Mouse (Mus musculus) heart, embryonic 15.5 days (tissue): ENCODE data around the gene Trpd52l3. TPM values are rescaled to one million over a fixed set of nuclear protein-coding genes. Genes with fewer than 3 reads are reported as not detected.

ENCODE experiments used
- ATAC-seq: fragments of 200-750 bp; cut with Nextera tagmentation; replicated peaks from 2 replicates; pipeline ENCODE4 v1.8.0; 2017; ENCODE audit warnings: low read depth, moderate TSS enrichment; ENCODE audit not compliant: insufficient number of reproducible peaks, insufficient read depth, low FRiP score
- H3K27ac ChIP-seq: fragments of 300-500 bp; sonication (generic); 2 replicates; pipeline ENCODE4 v1.5.1; 2015; ENCODE audit warnings: mild to moderate bottlenecking, inconsistent platforms
- H3K27me3 ChIP-seq: fragments of 300-500 bp; sonication (generic); 2 replicates; pipeline ENCODE4 v1.6.1; 2015; ENCODE audit warnings: inconsistent platforms
- H3K36me3 ChIP-seq: fragments of 300-500 bp; sonication (generic); 2 replicates; pipeline ENCODE4 v1.6.1; 2015; ENCODE audit warnings: mild to moderate bottlenecking, inconsistent platforms
- H3K4me1 ChIP-seq: fragments of 300-500 bp; sonication (generic); replicated peaks from 2 replicates; pipeline ENCODE4 v1.6.1; 2015; ENCODE audit warnings: inconsistent platforms
- H3K4me2 ChIP-seq: fragments of 300-500 bp; sonication (generic); 2 replicates; pipeline ENCODE4 v1.6.1; 2015; ENCODE audit warnings: inconsistent platforms, mild to moderate bottlenecking, moderate library complexity
- H3K4me3 ChIP-seq: fragments of 300-500 bp; sonication (generic); 2 replicates; pipeline ENCODE4 v1.5.1; 2015; ENCODE audit warnings: mild to moderate bottlenecking, inconsistent platforms
- H3K9ac ChIP-seq: fragments of 300-500 bp; sonication (generic); 2 replicates; pipeline ENCODE4 v1.6.1; 2015; ENCODE audit warnings: mild to moderate bottlenecking, inconsistent platforms
- H3K9me3 ChIP-seq: fragments of 300-500 bp; sonication (generic); replicated peaks from 2 replicates; pipeline ENCODE4 v1.6.1; 2016; ENCODE audit warnings: inconsistent platforms
- WGBS: fragments of 180-500 bp; shearing (Covaris S2); methylation state at CpG from one replicate; pipeline ENCODE4 v1.1.7; 2015; ENCODE audit warnings: mixed read lengths; 5-methylcytosine and 5-hydroxymethylcytosine counted together
- polyA plus RNA-seq: library from polyadenylated mRNA; unstranded; fragments of >200 nt; fragmentation: Nextera tagmentation; extraction: Ambion mirVana; gene quantifications from 2 replicates; pipeline ENCODE4 v1.2.1, GENCODE M21; 2015

The Trpd52l3 gene
- polyA plus RNA-seq, 1 experiment from 2014 or later: not detected

DNA sequence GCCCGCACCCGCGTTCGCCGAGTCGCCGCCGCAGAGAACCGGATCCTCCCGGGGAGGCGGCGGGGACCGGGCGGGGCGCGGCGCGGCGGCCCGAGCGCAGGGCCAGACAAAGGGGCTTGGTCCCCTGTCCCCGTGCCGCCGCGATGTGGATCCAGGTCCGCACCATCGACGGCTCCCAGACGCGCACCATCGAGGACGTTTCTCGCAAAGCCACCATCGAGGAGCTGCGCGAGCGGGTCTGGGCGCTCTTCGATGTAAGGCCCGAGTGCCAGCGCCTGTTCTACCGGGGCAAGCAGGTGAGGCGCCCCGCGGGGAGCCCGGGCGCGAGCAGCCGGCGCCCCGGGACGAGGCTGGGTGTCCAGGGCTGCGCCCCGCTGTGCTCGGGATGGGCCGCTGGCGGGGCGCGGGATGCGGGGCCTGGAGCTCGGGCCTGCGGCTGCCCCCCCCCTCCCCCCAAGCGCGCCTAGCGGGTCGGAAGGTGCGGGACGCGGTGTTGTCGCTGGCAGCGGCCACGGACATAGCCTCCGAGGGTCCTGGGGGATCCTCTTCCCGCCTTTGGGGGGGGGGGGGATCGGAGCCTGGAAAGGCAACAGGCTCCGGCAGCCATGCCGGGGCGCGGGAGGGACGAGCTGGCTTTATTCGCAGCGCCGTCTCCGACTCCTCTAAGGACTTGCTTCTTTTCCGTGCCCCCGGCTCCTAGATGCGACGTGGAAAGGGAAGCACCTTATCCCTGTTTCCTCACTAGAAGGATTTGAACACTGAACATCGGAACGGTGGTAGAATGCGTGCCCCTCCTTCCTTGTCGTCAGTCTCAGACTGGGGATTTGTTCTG is 27.3 kb downstream of the Trpd52l3 start:
- Histone ChIP-seq H3K27ac (peak overlapping the region; percentile 90), H3K27me3 (no peaks in the 10 kb centered on the region), H3K4me2 (peak overlapping the region; percentile 90), H3K36me3 (no peaks in the 10 kb centered on the region), H3K4me1 (peaks cover 27% of the 10 kb centered on the region), H3K9me3 (no peaks in the 10 kb centered on the region), H3K4me3 (peak overlapping the region; percentile 97), H3K9ac (peak overlapping the region; percentile 99)
- WGBS: under 1% methylated on average over 90 of the region's 92 CpGs
- peak; percentile 40; the same call in 1 of the 2 replicates for ATAC-seq

DNA sequence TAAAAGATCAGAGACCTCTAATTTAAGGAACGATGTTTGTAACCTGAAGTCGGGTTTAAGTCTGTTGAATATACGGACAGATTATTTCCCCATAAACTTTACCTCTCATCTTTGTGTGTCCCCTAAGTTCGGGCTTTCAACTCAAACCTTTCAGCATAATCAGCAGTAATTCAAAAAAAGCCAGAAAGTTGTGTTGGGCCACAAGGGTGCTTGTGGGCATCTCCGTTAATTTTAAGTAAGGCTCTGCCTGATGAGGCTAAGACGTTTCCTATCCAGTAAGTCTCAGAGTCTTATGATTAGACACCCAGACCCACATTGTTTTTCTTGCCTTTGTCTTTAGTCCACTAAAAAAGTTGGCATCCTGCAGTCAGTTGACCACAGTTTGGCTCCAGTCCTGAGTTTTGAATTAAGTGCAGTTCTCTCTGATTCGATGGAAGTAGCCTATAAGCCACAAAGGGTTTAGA is 27.9 kb downstream of the Trpd52l3 start:
- H3K36me3 ChIP-seq: no peaks in the 10 kb centered on the region

DNA sequence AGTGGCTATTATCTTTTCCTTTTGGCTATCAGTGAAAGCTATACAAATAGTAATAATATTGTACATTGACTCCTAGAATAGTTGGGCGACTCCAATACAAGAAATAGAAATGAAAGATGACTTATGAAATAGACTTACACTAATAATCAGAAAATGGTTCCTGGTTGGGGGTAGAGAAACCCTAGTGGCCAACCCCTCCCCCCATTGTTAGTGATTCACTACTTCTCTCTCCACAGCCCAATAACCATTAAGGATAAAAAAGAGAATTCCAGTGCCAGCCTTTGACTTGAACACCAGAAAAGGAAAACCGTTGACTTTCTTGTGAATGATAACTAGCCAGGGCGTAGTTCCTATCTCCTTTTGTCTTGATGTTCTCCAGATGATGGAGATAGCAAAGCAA is 28.6 kb downstream of the Trpd52l3 start:
- Histone ChIP-seq H3K9me3 (no peaks in the 10 kb centered on the region), H3K4me2 (peak overlapping the region; percentile 90), H3K4me3 (peak overlapping the region; percentile 97), H3K27me3 (no peaks in the 10 kb centered on the region), H3K9ac (no peak overlapping the region), H3K36me3 (no peaks in the 10 kb centered on the region), H3K27ac (no peak overlapping the region), H3K4me1 (peaks cover 30% of the 10 kb centered on the region)
- 64% methylated on average over 3 of the region's 3 CpGs for WGBS
- ATAC-seq: no peak

More for the DNA sequence above, 27.9 kb downstream of the Trpd52l3 start:
- Histone ChIP-seq H3K27me3 (no peaks in the 10 kb centered on the region), H3K9me3 (no peaks in the 10 kb centered on the region), H3K9ac (peak overlapping the region; percentile 99), H3K4me1 (peaks cover 30% of the 10 kb centered on the region), H3K4me2 (peak overlapping the region; percentile 90), H3K27ac (peak overlapping the region; percentile 90), H3K4me3 (peak overlapping the region; percentile 97)
- no peak for ATAC-seq
- WGBS: 2% methylated on average over 7 of the region's 7 CpGs

DNA sequence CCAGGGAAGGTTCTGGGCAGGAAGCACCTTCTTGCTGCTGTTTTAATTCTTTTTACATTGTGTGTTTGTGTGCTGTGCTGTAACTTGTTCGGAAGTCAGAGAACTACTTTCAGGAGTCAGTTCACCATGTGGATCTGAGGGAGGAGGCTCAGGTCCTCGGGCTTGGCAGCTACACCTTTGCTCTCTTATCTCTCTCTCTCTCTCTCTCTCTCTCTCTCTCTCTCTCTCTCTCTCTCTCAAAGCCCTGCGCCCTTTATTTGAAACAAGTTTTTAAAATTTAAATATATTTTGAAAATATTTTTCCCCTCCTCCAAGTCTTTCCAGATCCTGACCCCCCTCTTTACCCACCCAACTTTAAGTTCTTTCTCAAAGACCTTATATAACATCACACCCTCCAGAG is 31.8 kb downstream of the Trpd52l3 start:
- H3K36me3 ChIP-seq: no peaks in the 10 kb centered on the region
- no peaks in the 10 kb centered on the region for H3K9me3 ChIP-seq
- H3K27me3 ChIP-seq: no peaks in the 10 kb centered on the region
- WGBS: 50% methylated on average over 3 of the region's 3 CpGs
- H3K9ac ChIP-seq: no peak overlapping the region
- no peak overlapping the region for H3K4me3 ChIP-seq
- no peak overlapping the region for H3K4me2 ChIP-seq
- no peak for ATAC-seq
- no peak overlapping the region for H3K27ac ChIP-seq
- peaks cover 27% of the 10 kb centered on the region for H3K4me1 ChIP-seq

DNA sequence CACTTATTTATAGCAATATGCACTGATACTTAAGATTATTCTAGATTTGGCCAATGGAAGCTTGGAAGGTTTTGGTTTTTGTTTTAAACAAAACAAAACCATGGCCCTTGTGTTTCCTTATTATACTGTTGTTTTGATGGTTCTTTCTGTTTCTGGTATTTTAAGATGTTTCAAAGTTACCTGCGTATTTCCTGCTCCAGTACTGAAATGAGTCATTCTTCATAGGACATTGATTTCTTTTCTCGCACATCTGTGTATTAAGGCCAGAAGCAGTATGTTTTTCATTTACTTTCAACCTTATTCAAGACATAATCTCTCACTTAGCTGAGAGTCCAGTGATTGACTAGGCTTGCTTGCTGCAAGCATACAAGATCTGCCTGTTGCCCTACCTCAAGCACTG is 40.1 kb downstream of the Trpd52l3 start:
- ATAC-seq: no peak
- H3K27me3 ChIP-seq: no peaks in the 10 kb centered on the region
- 97% methylated on average over 2 of the region's 2 CpGs for WGBS
- no peak overlapping the region for H3K27ac ChIP-seq
- peaks cover 35% of the 10 kb centered on the region for H3K36me3 ChIP-seq
- H3K4me3 ChIP-seq: no peak overlapping the region
- H3K9me3 ChIP-seq: no peaks in the 10 kb centered on the region
- no peak overlapping the region for H3K4me2 ChIP-seq
- H3K9ac ChIP-seq: no peak overlapping the region
- H3K4me1 ChIP-seq: 0 out of 2 replicates have a peak, but pooled peaks cover 3% of the 10 kb centered on the region

DNA sequence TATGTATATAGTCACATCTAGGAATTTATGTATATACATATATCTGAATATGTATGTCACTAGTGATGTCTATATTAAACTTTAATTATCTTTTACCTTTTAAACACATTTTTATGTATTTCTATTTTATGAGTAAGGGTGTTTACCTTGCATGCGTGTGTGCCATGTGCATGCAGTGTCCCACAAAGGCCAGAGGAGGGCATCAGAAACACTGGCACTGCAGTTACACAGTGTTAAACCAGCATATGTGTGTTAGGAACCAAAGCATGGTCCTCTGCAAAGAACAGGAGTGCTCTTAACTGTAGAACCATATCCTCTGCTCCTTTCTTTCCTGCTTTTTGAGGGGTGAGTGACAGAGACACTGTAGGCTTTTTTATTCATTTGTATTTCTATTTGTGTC is 41.0 kb downstream of the Trpd52l3 start:
- no peak overlapping the region for H3K9ac ChIP-seq
- 91% methylated on average over 1 of the region's 1 CpGs for WGBS
- 0 out of 2 replicates have a peak, but pooled peaks cover 3% of the 10 kb centered on the region for H3K4me1 ChIP-seq
- H3K4me2 ChIP-seq: no peak overlapping the region
- H3K27ac ChIP-seq: no peak overlapping the region
- no peaks in the 10 kb centered on the region for H3K9me3 ChIP-seq
- H3K4me3 ChIP-seq: no peak overlapping the region
- no peaks in the 10 kb centered on the region for H3K27me3 ChIP-seq
- peaks cover 35% of the 10 kb centered on the region for H3K36me3 ChIP-seq
- no peak for ATAC-seq

DNA sequence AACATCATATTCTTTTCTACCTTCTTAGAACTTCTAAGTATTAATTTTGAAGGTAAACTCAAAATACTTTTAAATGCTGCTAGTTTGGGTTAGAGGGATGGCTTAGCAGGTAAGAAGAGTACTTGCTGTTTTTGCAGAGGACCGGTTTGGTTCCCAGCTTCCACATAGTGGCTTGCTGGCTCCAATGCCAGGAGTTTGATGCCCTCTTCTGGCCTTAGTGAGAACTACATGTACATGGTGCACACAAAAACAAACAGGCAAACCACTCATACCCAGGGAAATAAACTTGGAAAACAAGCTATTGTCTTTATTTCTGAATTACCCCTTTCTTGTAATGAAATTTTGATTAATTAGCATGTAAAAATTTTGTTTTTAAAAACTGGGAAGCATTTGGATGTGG is 42.3 kb downstream of the Trpd52l3 start:
- Histone ChIP-seq H3K9ac (no peak overlapping the region), H3K4me2 (no peak overlapping the region), H3K4me3 (no peak overlapping the region), H3K27me3 (no peaks in the 10 kb centered on the region), H3K27ac (no peak overlapping the region), H3K4me1 (0 out of 2 replicates have a peak, but pooled peaks cover 5% of the 10 kb centered on the region), H3K9me3 (no peaks in the 10 kb centered on the region), H3K36me3 (peaks cover 35% of the 10 kb centered on the region)
- ATAC-seq: no peak
- WGBS: 66% methylated on average over 1 of the region's 1 CpGs

DNA sequence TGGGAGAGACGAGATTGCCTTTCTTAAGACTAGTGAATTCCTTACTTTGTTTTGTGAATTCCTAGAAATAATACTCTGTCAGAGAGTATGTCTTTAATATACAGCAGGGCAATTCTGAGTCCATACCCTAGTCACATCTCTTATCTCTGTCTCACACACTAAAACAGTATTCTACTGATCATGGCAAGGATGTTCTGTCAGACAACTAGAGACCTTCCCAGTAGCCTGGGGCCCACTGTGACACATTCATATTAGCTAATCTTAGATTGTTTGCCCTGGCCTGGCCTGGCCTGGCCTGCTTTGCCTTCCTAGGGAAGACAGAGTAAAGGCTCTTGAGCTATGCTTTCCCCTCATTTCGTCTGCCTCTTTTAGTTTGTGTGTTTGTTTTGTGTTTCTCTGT is 47.0 kb downstream of the Trpd52l3 start:
- WGBS: 69% methylated on average over 2 of the region's 2 CpGs
- Histone ChIP-seq H3K4me1 (0 out of 2 replicates have a peak, but pooled peaks cover 5% of the 10 kb centered on the region), H3K4me3 (no peak overlapping the region), H3K9me3 (no peaks in the 10 kb centered on the region), H3K4me2 (no peak overlapping the region), H3K27me3 (no peaks in the 10 kb centered on the region), H3K9ac (no peak overlapping the region), H3K27ac (no peak overlapping the region), H3K36me3 (peaks cover 19% of the 10 kb centered on the region)
- ATAC-seq: no peak

DNA sequence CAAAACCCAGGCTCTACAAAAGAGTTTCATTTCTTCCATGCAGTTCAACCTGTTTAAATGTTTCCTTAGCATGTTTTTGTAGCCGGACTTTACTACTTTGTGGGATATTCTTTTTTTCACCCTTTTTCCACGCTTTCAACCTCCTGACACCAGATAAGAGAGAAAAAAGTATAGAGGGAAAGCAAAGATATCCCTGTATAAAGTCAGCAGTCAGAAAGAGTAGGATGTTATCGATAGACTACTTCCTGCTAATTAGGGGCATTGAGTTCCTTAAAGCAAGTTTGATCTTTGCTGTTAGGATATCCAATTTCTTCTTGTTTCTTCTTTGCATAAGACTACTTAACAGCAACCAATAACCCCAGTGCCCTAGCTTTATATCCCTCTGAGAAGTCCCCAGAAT is 47.9 kb downstream of the Trpd52l3 start:
- WGBS: 67% methylated on average over 3 of the region's 3 CpGs
- ATAC-seq: no peak
- Histone ChIP-seq H3K4me3 (no peak overlapping the region), H3K4me2 (no peak overlapping the region), H3K27me3 (no peaks in the 10 kb centered on the region), H3K27ac (no peak overlapping the region), H3K4me1 (0 out of 2 replicates have a peak, but pooled peaks cover 5% of the 10 kb centered on the region), H3K36me3 (peaks cover 17% of the 10 kb centered on the region), H3K9me3 (no peaks in the 10 kb centered on the region), H3K9ac (no peak overlapping the region)

DNA sequence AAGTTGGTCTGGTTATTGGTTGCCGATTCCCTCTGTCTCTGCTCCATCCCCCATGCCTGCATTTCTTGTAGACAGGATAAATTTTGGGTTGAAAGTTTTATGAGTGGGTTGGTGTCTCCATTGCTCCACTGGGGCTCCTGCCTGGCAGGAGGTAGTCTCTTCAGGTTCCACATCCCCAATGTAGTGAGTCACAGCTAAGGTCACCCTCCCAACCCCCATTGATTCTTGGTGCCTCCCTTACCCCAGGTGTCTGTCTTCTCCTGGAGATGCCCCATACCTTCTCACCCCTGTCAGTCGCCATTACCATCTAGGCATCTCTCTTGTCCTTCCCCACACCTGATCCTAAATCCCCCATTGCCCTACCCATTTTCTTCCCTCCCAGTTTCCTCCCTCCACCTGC is 50.6 kb downstream of the Trpd52l3 start:
- 98% methylated on average over 2 of the region's 2 CpGs for WGBS
- no peak for ATAC-seq
- H3K4me3 ChIP-seq: no peak overlapping the region
- H3K27me3 ChIP-seq: no peaks in the 10 kb centered on the region
- H3K9ac ChIP-seq: no peak overlapping the region
- no peaks in the 10 kb centered on the region for H3K9me3 ChIP-seq
- H3K36me3 ChIP-seq: peaks cover 7% of the 10 kb centered on the region
- H3K4me2 ChIP-seq: no peak overlapping the region
- H3K4me1 ChIP-seq: 0 out of 2 replicates have a peak, but pooled peaks cover 3% of the 10 kb centered on the region
- no peak overlapping the region for H3K27ac ChIP-seq
